Mouse (Mus musculus) megakaryocyte, embryonic 14.5 days (primary cell): Measurements from ENCODE around the gene Efna2.

Experiments used
- FLI1 ChIP-seq: IDR thresholded peaks from 2 replicates; pipeline ENCODE4 v1.6.1; 2012; ENCODE audit warnings: low read length, inconsistent platforms, mixed read lengths
- GATA1 ChIP-seq: IDR thresholded peaks from 3 replicates; pipeline ENCODE4 v1.6.1; 2012; ENCODE audit warnings: mixed read lengths, low read length, inconsistent platforms, borderline replicate concordance

- TF ChIP-seq GATA1 (no peak), FLI1 (no peak)
These were observed 57.7 kb downstream of the Efna2 start for GRCm38 (mm10) chr10:80237020-80237419.
